Mouse (Mus musculus) kidney, embryonic 16.5 days (tissue): ENCODE data around the gene Celf1. TPM values are rescaled to one million over a fixed set of nuclear protein-coding genes. Genes with fewer than 3 reads are reported as not detected.

Source experiments
- ATAC-seq: fragments of 200-750 bp; cut with Nextera tagmentation; 2 replicates; pipeline ENCODE4 v1.8.0; 2017; ENCODE audit warnings: moderate TSS enrichment; ENCODE audit not compliant: low FRiP score, low TSS enrichment
- H3K27ac ChIP-seq: fragments of 300-500 bp; sonication (generic); 2 replicates; pipeline ENCODE4 v1.5.1; 2014; ENCODE audit warnings: low read length
- H3K27me3 ChIP-seq: fragments of 300-500 bp; sonication (generic); 2 replicates; pipeline ENCODE4 v1.6.1; 2014; ENCODE audit warnings: low read length, control low read depth, mixed read lengths; ENCODE audit not compliant: insufficient read depth
- H3K36me3 ChIP-seq: fragments of 300-500 bp; sonication (generic); 2 replicates; pipeline ENCODE4 v1.6.1; 2014; ENCODE audit warnings: low read length, control low read depth, mixed read lengths; ENCODE audit not compliant: insufficient read depth
- H3K4me1 ChIP-seq: fragments of 300-500 bp; sonication (generic); 2 replicates; pipeline ENCODE4 v1.6.1; 2014; ENCODE audit warnings: low read length, control low read depth, mixed read lengths; ENCODE audit not compliant: insufficient read depth
- H3K4me2 ChIP-seq: fragments of 300-500 bp; sonication (generic); replicated peaks from 2 replicates; pipeline ENCODE4 v1.6.1; 2014; ENCODE audit warnings: low read depth, low read length
- H3K4me3 ChIP-seq: fragments of 300-500 bp; sonication (generic); 2 replicates; pipeline ENCODE4 v1.5.1; 2014; ENCODE audit warnings: mild to moderate bottlenecking, low read length
- H3K9ac ChIP-seq: fragments of 300-500 bp; sonication (generic); replicated peaks from 2 replicates; pipeline ENCODE4 v1.6.1; 2014; ENCODE audit warnings: low read length
- H3K9me3 ChIP-seq: fragments of 300-500 bp; sonication (generic); 2 replicates; pipeline ENCODE4 v1.6.1; 2016; ENCODE audit warnings: low read length, control low read depth
- WGBS: fragments of 180-500 bp; shearing (Covaris S2); extraction: QIAGEN DNeasy Blood & Tissue Kit; methylation state at CpG from one replicate; pipeline ENCODE4 v1.1.7; 2014; 5-methylcytosine and 5-hydroxymethylcytosine counted together
- polyA plus RNA-seq: library from polyadenylated mRNA; unstranded; fragments of >200 nt; fragmentation: Nextera tagmentation; extraction: Ambion mirVana; gene quantifications from 2 replicates; pipeline ENCODE4 v1.2.1, GENCODE M21; 2015

The Celf1 gene
- polyA plus RNA-seq, 1 experiment from 2014 or later, result 107 TPM

DNA sequence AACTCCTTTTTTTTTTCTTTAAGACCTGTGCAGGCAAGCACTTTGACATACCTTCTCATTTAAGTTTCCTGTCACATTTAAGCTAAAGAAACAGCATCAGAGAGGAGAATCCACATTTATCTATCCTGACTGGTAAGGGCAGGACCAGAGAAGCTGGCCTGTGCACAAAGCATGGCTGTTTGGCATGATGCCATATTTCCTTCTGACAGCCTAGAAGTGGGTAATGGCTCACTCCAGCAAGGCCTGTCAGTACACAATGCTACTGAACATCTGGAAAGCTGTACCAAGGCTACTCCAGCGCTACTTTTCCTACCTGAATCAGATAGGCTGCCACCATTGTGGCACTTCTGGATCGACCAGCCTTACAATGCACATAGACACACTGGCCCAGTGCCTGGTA is 26.5 kb upstream of the Celf1 start:
- peaks cover 24% of the 10 kb centered on the region for H3K4me1 ChIP-seq
- no peak overlapping the region for H3K4me2 ChIP-seq
- H3K9me3 ChIP-seq, result no peaks in the 10 kb centered on the region
- H3K27ac ChIP-seq, result no peak overlapping the region
- H3K9ac ChIP-seq, result no peak overlapping the region
- no peaks in the 10 kb centered on the region for H3K27me3 ChIP-seq
- peaks cover 34% of the 10 kb centered on the region for H3K36me3 ChIP-seq
- ATAC-seq, result no peak
- WGBS, result 94% methylated on average over 2 of the region's 2 CpGs
- H3K4me3 ChIP-seq, result no peak overlapping the region

GRCm38 (mm10) chr2:90915516-90915915 is 24.7 kb upstream of the Celf1 start:
- Histone ChIP-seq H3K9me3 (no peaks in the 10 kb centered on the region), H3K9ac (no peak overlapping the region), H3K27ac (no peak overlapping the region), H3K4me3 (no peak overlapping the region), H3K27me3 (no peaks in the 10 kb centered on the region), H3K4me1 (peaks cover 24% of the 10 kb centered on the region), H3K4me2 (peak overlapping the region; percentile 90; the same call in 1 of the 2 replicates), H3K36me3 (peaks cover 21% of the 10 kb centered on the region)
- WGBS, result 85% methylated on average over 1 of the region's 1 CpGs
- ATAC-seq, result no peak

DNA sequence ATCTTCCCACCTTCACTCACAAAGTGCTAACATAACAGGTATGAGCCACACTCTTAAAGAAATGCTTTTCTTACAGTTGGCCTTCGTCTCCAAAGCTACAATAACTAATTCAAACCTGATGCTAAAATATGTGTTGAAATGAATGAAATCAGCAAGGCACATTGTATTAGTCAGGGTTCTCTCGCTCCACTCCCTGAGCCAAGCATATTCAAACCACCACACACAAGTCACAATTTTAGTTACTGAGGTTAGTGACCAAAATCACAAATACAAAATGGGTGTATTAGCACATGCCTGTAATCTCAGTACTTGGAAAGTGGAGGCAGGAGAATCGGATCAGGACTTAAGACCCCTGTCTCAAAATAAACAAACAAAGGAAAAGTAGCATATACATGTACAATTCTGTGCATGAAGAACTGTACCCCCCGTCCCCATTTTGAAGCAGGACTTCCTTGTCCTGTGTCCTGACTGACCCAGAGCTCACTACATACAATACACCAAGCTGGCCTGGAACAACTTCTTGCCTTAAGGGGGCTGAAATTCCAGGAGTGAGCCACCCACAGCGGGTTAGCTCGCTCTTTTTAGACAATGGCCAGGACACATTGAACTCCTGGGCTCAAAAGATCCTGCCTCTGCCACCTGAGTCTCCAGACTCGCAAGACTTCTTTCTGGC is 23.5 kb upstream of the Celf1 start:
- WGBS, result 24% methylated on average over 7 of the region's 7 CpGs
- Histone ChIP-seq H3K4me1 (peaks cover 24% of the 10 kb centered on the region), H3K4me3 (peak overlapping the region; percentile 74), H3K4me2 (peak overlapping the region; percentile 90), H3K36me3 (peaks cover 11% of the 10 kb centered on the region), H3K27ac (peak overlapping the region; percentile 97), H3K27me3 (no peaks in the 10 kb centered on the region), H3K9me3 (no peaks in the 10 kb centered on the region), H3K9ac (peak overlapping the region; percentile 99)
- ATAC-seq, result peak; percentile 41; the same call in 1 of the 2 replicates

DNA sequence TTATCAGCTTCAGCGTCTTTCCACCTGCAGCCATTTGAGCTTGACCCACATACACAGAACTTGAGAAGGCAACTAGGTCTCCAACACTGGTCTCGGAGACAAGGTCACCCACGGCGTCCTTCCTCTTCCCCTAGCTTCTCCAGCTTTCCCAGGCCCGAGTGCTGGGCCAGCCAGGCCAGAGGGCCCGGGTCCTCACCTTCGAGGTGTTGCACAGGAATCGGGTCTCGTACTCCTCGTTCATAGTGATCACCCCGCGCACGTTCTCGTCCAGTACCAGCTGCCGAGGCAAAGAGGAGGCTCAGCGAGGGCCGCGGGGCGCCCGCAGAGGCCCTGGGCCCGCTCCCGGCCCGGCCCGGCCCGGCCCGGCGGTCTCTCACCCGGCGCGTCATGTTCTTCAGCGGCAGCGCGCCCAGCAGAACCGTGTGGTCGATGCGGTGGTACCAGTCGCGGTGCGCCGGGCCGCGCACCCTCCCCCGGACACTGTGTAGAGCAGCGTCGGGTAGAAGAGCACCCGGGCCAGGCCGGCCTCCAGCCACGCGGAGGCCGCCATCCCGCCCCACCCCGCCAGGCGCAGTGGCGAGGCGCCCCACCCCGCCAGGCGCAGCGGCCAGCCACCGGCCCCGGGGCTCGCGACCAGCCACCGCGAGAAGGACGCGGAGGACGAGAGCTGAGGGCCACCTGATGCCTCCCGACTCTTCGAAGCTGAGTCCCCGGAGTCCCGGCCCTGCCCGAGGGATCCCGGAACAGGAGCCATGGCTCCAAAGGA is 22.8 kb upstream of the Celf1 start:
- H3K4me3 ChIP-seq, result peak overlapping the region; percentile 74
- peak; percentile 91 for ATAC-seq
- H3K36me3 ChIP-seq, result peaks cover 11% of the 10 kb centered on the region
- under 1% methylated on average over 72 of the region's 73 CpGs for WGBS
- no peaks in the 10 kb centered on the region for H3K27me3 ChIP-seq
- H3K27ac ChIP-seq, result peak overlapping the region; percentile 97
- peak overlapping the region; percentile 99 for H3K9ac ChIP-seq
- H3K4me1 ChIP-seq, result peaks cover 24% of the 10 kb centered on the region
- peak overlapping the region; percentile 90 for H3K4me2 ChIP-seq
- H3K9me3 ChIP-seq, result no peaks in the 10 kb centered on the region

DNA sequence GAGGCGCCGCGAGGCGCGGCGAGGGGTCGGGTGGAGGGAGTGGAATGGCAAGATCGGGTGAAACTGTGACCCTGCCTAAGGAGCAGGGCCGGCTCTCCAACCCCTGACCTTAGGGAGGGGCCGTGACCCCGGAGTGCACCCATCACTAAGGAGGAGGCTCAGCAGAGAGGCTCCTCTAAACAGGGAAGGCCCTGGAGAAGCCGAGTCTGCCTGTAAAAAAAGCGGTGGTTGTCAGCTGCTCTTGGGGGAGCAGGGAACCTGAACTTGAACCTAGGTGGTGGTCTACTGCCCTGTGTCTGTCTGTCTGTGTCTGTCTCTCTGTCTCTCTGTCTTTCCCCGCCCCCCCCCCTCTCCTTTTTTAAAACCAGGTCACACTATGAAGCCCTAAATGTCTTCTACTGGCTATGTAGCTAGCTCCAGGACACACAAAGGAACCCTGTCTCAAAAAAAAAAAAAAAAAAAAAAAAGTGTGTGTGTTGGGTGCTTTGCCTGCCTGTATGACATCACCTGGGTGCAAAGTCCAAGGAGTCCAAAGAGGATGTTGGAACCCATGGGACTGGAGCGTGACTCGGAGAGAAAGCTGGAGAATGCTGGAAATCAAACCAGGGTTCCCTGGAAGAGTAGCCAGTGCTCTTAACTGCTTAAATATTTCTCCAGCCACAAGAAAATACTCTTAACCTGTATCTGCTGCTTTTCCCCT is 22.0 kb upstream of the Celf1 start:
- no peaks in the 10 kb centered on the region for H3K9me3 ChIP-seq

GRCm38 (mm10) chr2:90921178-90921577 is 19.0 kb upstream of the Celf1 start:
- Histone ChIP-seq H3K9ac (no peak overlapping the region), H3K27ac (no peak overlapping the region), H3K4me1 (peaks cover 14% of the 10 kb centered on the region), H3K36me3 (no peaks in the 10 kb centered on the region), H3K4me3 (no peak overlapping the region), H3K9me3 (no peaks in the 10 kb centered on the region), H3K4me2 (no peak overlapping the region), H3K27me3 (no peaks in the 10 kb centered on the region)
- ATAC-seq, result no peak
- WGBS, result 95% methylated on average over 1 of the region's 1 CpGs

More for the DNA sequence above, 22.0 kb upstream of the Celf1 start:
- H3K27me3 ChIP-seq, result no peaks in the 10 kb centered on the region
- H3K4me2 ChIP-seq, result peak overlapping the region; percentile 90
- peak overlapping the region; percentile 74 for H3K4me3 ChIP-seq
- 10% methylated on average over 16 of the region's 16 CpGs for WGBS
- peak; percentile 73 for ATAC-seq
- H3K4me1 ChIP-seq, result peaks cover 24% of the 10 kb centered on the region
- peaks cover 5% of the 10 kb centered on the region for H3K36me3 ChIP-seq
- peak overlapping the region; percentile 97 for H3K27ac ChIP-seq
- H3K9ac ChIP-seq, result peak overlapping the region; percentile 99

DNA sequence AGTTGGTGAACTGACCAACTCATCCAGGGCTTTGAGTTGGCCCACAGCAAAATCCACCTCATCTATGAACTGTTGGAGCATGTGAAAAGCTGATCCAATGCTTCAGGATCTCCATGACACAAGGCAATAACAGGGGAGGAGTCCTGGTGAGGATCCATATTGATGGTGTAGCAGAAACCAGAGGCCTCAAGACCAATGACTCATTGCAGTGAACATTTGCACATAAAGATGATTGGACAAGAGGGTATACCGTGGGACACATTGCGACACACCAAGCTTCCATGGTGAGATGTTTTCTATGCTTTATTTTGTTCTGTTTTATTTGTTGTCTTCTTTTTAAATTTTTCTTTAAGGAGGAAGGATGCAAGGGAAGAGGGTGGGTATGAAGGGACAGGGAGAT is 17.5 kb upstream of the Celf1 start:
- ATAC-seq, result no peak
- 88% methylated on average over 2 of the region's 2 CpGs for WGBS
- Histone ChIP-seq H3K9me3 (no peaks in the 10 kb centered on the region), H3K4me1 (peaks cover 6% of the 10 kb centered on the region; the same call in 1 of the 2 replicates), H3K4me3 (no peak overlapping the region), H3K27ac (no peak overlapping the region), H3K4me2 (no peak overlapping the region), H3K27me3 (no peaks in the 10 kb centered on the region), H3K36me3 (no peaks in the 10 kb centered on the region), H3K9ac (no peak overlapping the region)

DNA sequence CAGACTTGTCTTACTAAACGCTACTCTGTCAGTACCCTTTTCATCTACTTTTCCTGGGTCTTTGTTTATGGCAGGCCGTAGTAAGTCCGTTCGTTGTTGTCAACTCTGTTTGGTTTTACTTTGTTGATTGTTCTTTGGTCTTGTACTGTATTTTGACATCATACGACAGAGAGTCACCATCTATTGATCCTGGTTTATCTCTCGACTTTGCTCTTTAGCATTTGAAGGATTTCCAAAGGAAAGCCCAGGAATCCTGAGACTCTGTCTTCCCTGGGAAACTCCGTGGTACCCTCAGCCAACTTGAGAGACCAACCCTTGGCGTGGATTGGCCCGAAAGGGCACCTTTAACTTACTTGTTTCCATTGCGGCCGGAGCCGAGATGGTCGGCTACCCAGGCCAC is 11.6 kb upstream of the Celf1 start:
- no peaks in the 10 kb centered on the region for H3K36me3 ChIP-seq
- WGBS, result 88% methylated on average over 13 of the region's 13 CpGs
- no peak overlapping the region for H3K4me2 ChIP-seq
- H3K4me1 ChIP-seq, result no peaks in the 10 kb centered on the region
- H3K9me3 ChIP-seq, result no peaks in the 10 kb centered on the region
- ATAC-seq, result no peak
- H3K4me3 ChIP-seq, result no peak overlapping the region
- no peaks in the 10 kb centered on the region for H3K27me3 ChIP-seq
- H3K9ac ChIP-seq, result no peak overlapping the region
- no peak overlapping the region for H3K27ac ChIP-seq

GRCm38 (mm10) chr2:90931829-90932228 is 8.4 kb upstream of the Celf1 start:
- Histone ChIP-seq H3K9ac (no peak overlapping the region), H3K4me2 (no peak overlapping the region), H3K27me3 (no peaks in the 10 kb centered on the region), H3K27ac (no peak overlapping the region), H3K36me3 (no peaks in the 10 kb centered on the region), H3K9me3 (no peaks in the 10 kb centered on the region), H3K4me3 (no peak overlapping the region), H3K4me1 (no peaks in the 10 kb centered on the region)
- WGBS, result 42% methylated on average over 8 of the region's 8 CpGs
- ATAC-seq, result no peak
